Mouse (Mus musculus) lung, postnatal 0 days (tissue): ENCODE results near the gene Sfxn4. TPM values are rescaled to one million over a fixed set of nuclear protein-coding genes. Genes with fewer than 3 reads are reported as not detected.

Experiments used
- ATAC-seq: fragments of 200-750 bp; cut with Nextera tagmentation; 2 replicates; pipeline ENCODE4 v1.8.0; 2017; ENCODE audit warnings: moderate library complexity
- DNase-seq: peaks from one replicate; pipeline ENCODE4 v3.0.0-alpha.2; 2016; ENCODE audit warnings: low spot score
- H3K27ac ChIP-seq: fragments of 300-500 bp; sonication (generic); 2 replicates; pipeline ENCODE4 v1.5.1; 2014; ENCODE audit warnings: antibody characterized with exemption, mild to moderate bottlenecking, low read length, mixed read lengths
- H3K27me3 ChIP-seq: fragments of 300-500 bp; sonication (generic); replicated peaks from 2 replicates; pipeline ENCODE4 v1.6.1; 2014; ENCODE audit warnings: low read length, mixed read lengths; ENCODE audit not compliant: insufficient read depth
- H3K36me3 ChIP-seq: fragments of 300-500 bp; sonication (generic); 2 replicates; pipeline ENCODE4 v1.6.1; 2014; ENCODE audit warnings: low read length, mixed read lengths; ENCODE audit not compliant: insufficient read depth
- H3K4me1 ChIP-seq: fragments of 300-500 bp; sonication (generic); 2 replicates; pipeline ENCODE4 v1.6.1; 2014; ENCODE audit warnings: antibody characterized with exemption, low read depth, low read length, mixed read lengths; ENCODE audit not compliant: insufficient read depth
- H3K4me2 ChIP-seq: fragments of 300-500 bp; sonication (generic); replicated peaks from 2 replicates; pipeline ENCODE4 v1.6.1; 2014; ENCODE audit warnings: low read depth, mild to moderate bottlenecking, low read length, moderate library complexity, mixed read lengths
- H3K4me3 ChIP-seq: fragments of 300-500 bp; sonication (generic); 2 replicates; pipeline ENCODE4 v1.5.1; 2014; ENCODE audit warnings: low read depth, low read length
- H3K9ac ChIP-seq: fragments of 300-500 bp; sonication (generic); replicated peaks from 2 replicates; pipeline ENCODE4 v1.6.1; 2014; ENCODE audit warnings: low read depth, mild to moderate bottlenecking
- H3K9me3 ChIP-seq: fragments of 300-500 bp; sonication (generic); 2 replicates; pipeline ENCODE4 v1.6.1; 2016; ENCODE audit warnings: low read length, mixed read lengths
- CTCF ChIP-seq: IDR thresholded peaks from 2 replicates; pipeline ENCODE4 v1.5.1; 2016; ENCODE audit warnings: antibody characterized with exemption, mild to moderate bottlenecking
- EP300 ChIP-seq: IDR thresholded peaks from 2 replicates; pipeline ENCODE4 v1.6.1; 2016; ENCODE audit warnings: antibody characterized with exemption, mild to moderate bottlenecking, control low read depth
- WGBS: fragments of 180-500 bp; shearing (Covaris S2); extraction: QIAGEN DNeasy Blood & Tissue Kit; methylation state at CpG from one replicate; pipeline ENCODE4 v1.1.7; 2014; 5-methylcytosine and 5-hydroxymethylcytosine counted together
- polyA plus RNA-seq: library from polyadenylated mRNA; unstranded; fragments of >200 nt; fragmentation: Nextera tagmentation; extraction: Ambion mirVana; gene quantifications from 2 replicates; pipeline ENCODE4 v1.2.1, GENCODE M21; 2015

Sfxn4 gene
- polyA plus RNA-seq, 1 experiment from 2014 or later = 3.7 TPM

GRCm38 (mm10) chr19:60845731-60846130, 15.5 kb downstream of the Sfxn4 start:
- Histone ChIP-seq H3K27me3 (no peaks in the 10 kb centered on the region), H3K4me3 (no peak overlapping the region), H3K36me3 (0 out of 2 replicates have a peak, but pooled peaks cover 3% of the 10 kb centered on the region), H3K4me2 (no peak overlapping the region), H3K4me1 (no peaks in the 10 kb centered on the region), H3K9ac (no peak overlapping the region), H3K27ac (no peak overlapping the region), H3K9me3 (no peaks in the 10 kb centered on the region)
- DNase-seq = no peak
- TF ChIP-seq EP300 = no peak; the same call in 1 of the 2 replicates
- no peak for TF ChIP-seq CTCF
- no peak for ATAC-seq

GRCm38 (mm10) chr19:60843324-60843723, 18.0 kb downstream of the Sfxn4 start:
- no peak overlapping the region for H3K4me2 ChIP-seq
- H3K27me3 ChIP-seq = no peaks in the 10 kb centered on the region
- no peak overlapping the region for H3K9ac ChIP-seq
- H3K4me1 ChIP-seq = no peaks in the 10 kb centered on the region
- TF ChIP-seq EP300 (no peak), CTCF (no peak)
- H3K4me3 ChIP-seq = no peak overlapping the region
- no peaks in the 10 kb centered on the region for H3K9me3 ChIP-seq
- H3K27ac ChIP-seq = no peak overlapping the region
- DNase-seq (no peak), ATAC-seq (no peak)
- 0 out of 2 replicates have a peak, but pooled peaks cover 6% of the 10 kb centered on the region for H3K36me3 ChIP-seq

GRCm38 (mm10) chr19:60837747-60838146, 23.5 kb downstream of the Sfxn4 start:
- H3K27ac ChIP-seq = no peak overlapping the region
- no peaks in the 10 kb centered on the region for H3K27me3 ChIP-seq
- H3K4me2 ChIP-seq = no peak overlapping the region
- peak; percentile 72 for ATAC-seq
- no peaks in the 10 kb centered on the region for H3K4me1 ChIP-seq
- TF ChIP-seq CTCF (peak; percentile 85), EP300 (no peak)
- H3K4me3 ChIP-seq = no peak overlapping the region
- peaks cover 33% of the 10 kb centered on the region; the same call in 1 of the 2 replicates for H3K36me3 ChIP-seq
- 27% methylated on average over 1 of the region's 1 CpGs for WGBS
- no peaks in the 10 kb centered on the region for H3K9me3 ChIP-seq
- no peak overlapping the region for H3K9ac ChIP-seq
- peak; percentile 81 for DNase-seq

- Histone ChIP-seq H3K9me3 (no peaks in the 10 kb centered on the region), H3K27me3 (no peaks in the 10 kb centered on the region), H3K36me3 (peaks cover 25% of the 10 kb centered on the region; the same call in 1 of the 2 replicates), H3K27ac (no peak overlapping the region), H3K4me3 (no peak overlapping the region), H3K4me2 (no peak overlapping the region), H3K9ac (no peak overlapping the region), H3K4me1 (no peaks in the 10 kb centered on the region)
- ATAC-seq (no peak), DNase-seq (peak; percentile 14)
- TF ChIP-seq CTCF (no peak), EP300 (no peak)
- 77% methylated on average over 6 of the region's 6 CpGs for WGBS
Measured at GRCm38 (mm10) chr19:60818677-60819076, 42.6 kb downstream of the Sfxn4 start.

GRCm38 (mm10) chr19:60813133-60813532, 48.1 kb downstream of the Sfxn4 start:
- ATAC-seq (no peak), DNase-seq (no peak)
- WGBS = 94% methylated on average over 6 of the region's 6 CpGs
- Histone ChIP-seq H3K4me3 (no peak overlapping the region), H3K27me3 (no peaks in the 10 kb centered on the region), H3K36me3 (peaks cover 5% of the 10 kb centered on the region; the same call in 1 of the 2 replicates), H3K9me3 (no peaks in the 10 kb centered on the region), H3K4me1 (no peaks in the 10 kb centered on the region), H3K4me2 (no peak overlapping the region), H3K27ac (no peak overlapping the region), H3K9ac (no peak overlapping the region)
- TF ChIP-seq EP300 (no peak), CTCF (no peak)

GRCm38 (mm10) chr19:60812036-60812389, 49.3 kb downstream of the Sfxn4 start:
- Histone ChIP-seq H3K9me3 (no peaks in the 10 kb centered on the region), H3K27me3 (no peaks in the 10 kb centered on the region), H3K4me3 (peak overlapping the region; percentile 77), H3K27ac (0 out of 2 replicates have a peak overlapping the region, but pooled peaks have one; percentile 66), H3K36me3 (peaks cover 3% of the 10 kb centered on the region; the same call in 1 of the 2 replicates), H3K9ac (peak overlapping the region; percentile 59), H3K4me2 (peak overlapping the region; percentile 84), H3K4me1 (no peaks in the 10 kb centered on the region)
- no peak for ATAC-seq
- 17% methylated on average over 10 of the region's 10 CpGs for WGBS
- TF ChIP-seq CTCF (no peak), EP300 (no peak)
- DNase-seq = no peak
